In genomic region chr3:116495671-116496070, GRCm38 (mm10) we compare ENCODE assay signal across 24 mouse cellular contexts. TPM values are rescaled to one million over a fixed set of nuclear protein-coding genes. Genes with fewer than 3 reads are reported as not detected.
A peak's percentile ranks its signal among the peaks of the same experiment; 100 is the strongest.
DNase-seq lines count a peak whose midpoint lies in the region; ATAC-seq and TF ChIP-seq lines count a peak whose summit lies in the region.
"Had no signal": no experiment of that assay in that cellular context is flagged by ENCODE, and none has a peak within 500 bp of the region (broad histone marks: within the 10 kb centered on the region; RNA-seq: fewer than 3 reads in every experiment).

No protein-coding gene starts in this region.

- TF ChIP-seq CTCF in intestine, postnatal 0 days (IDR thresholded peaks at IDR 0.05; ENCODE audit: low read depth): no peak
- no peak for TF ChIP-seq CTCF in kidney, adult 2 months (conservative IDR thresholded peaks at IDR 0.05; ENCODE audit: insufficient read depth, insufficient read length, low read depth, low read length)

- WGBS in intestine, postnatal 0 days: 51% methylated on average over 1 of the region's 1 CpGs
- 74% methylated on average over 1 of the region's 1 CpGs for WGBS in intestine, embryonic 16.5 days
- 58% methylated on average over 1 of the region's 1 CpGs for WGBS in kidney, adult 2 months
- WGBS in kidney, embryonic 16.5 days: 89% methylated on average over 1 of the region's 1 CpGs

- H3K4me2 ChIP-seq in intestine, postnatal 0 days (replicated peaks; ENCODE audit: low read depth): no peak overlapping the region
- H3K4me2 ChIP-seq in intestine, embryonic 16.5 days (ENCODE audit: low read depth, low read length): no peak overlapping the region
- H3K4me2 ChIP-seq in kidney, embryonic 16.5 days (replicated peaks; ENCODE audit: low read depth, low read length): no peak overlapping the region
- H3K4me2 ChIP-seq: embryonic facial prominence, embryonic 13.5 days; embryonic facial prominence, embryonic 15.5 days; forebrain, embryonic 13.5 days had no signal

- H3K36me3 ChIP-seq in intestine, postnatal 0 days (ENCODE audit: control insufficient read depth, insufficient read depth): peaks cover 63% of the 10 kb centered on the region
- H3K36me3 ChIP-seq in intestine, embryonic 16.5 days (ENCODE audit: control insufficient read depth, insufficient read depth, low read length): peaks cover 14% of the 10 kb centered on the region
- peaks cover 4% of the 10 kb centered on the region for H3K36me3 ChIP-seq in kidney, adult 2 months (ENCODE audit: control insufficient read depth, insufficient read depth, low read length)
- peaks cover 63% of the 10 kb centered on the region for H3K36me3 ChIP-seq in kidney, embryonic 16.5 days (ENCODE audit: insufficient read depth, low read length)

- no peak overlapping the region for H3K9ac ChIP-seq in intestine, postnatal 0 days (ENCODE audit: low read depth, low read length)
- no peak overlapping the region for H3K9ac ChIP-seq in intestine, embryonic 16.5 days (ENCODE audit: low read depth, low read length)
- no peak overlapping the region for H3K9ac ChIP-seq in kidney, embryonic 16.5 days (replicated peaks; ENCODE audit: low read length)
- H3K9ac ChIP-seq: embryonic facial prominence, embryonic 13.5 days; embryonic facial prominence, embryonic 15.5 days; forebrain, embryonic 13.5 days had no signal

- DNase-seq in kidney, adult 2 months: peak; percentile 61
- peak; percentile 58 for DNase-seq in kidney, adult 9 months
- DNase-seq in kidney, postnatal 4 days: no peak
- peak; percentile 15 to 56 for DNase-seq in kidney, postnatal 36 days
- no peak for DNase-seq in kidney, adult 18-20 months
- DNase-seq: adrenal gland, adult 2 months; adrenal gland, postnatal 10 days; adrenal gland, postnatal 25 days; cerebellum, adult 11 months; cerebellum, adult 18-20 months; cerebellum, adult 8-10 months; cerebellum, adult 9-11 months; cerebellum, postnatal 14 days; cerebellum, postnatal 36 days; embryo, embryonic 11 days had no signal

- H3K4me3 ChIP-seq in intestine, postnatal 0 days (ENCODE audit: low read depth, low read length): no peak overlapping the region
- H3K4me3 ChIP-seq in intestine, embryonic 16.5 days (ENCODE audit: low read length): no peak overlapping the region
- H3K4me3 ChIP-seq in kidney, adult 2 months (ENCODE audit: insufficient read depth, low read depth, low read length): no peak overlapping the region
- no peak overlapping the region for H3K4me3 ChIP-seq in kidney, embryonic 16.5 days (ENCODE audit: low read length)
- H3K4me3 ChIP-seq: embryonic facial prominence, embryonic 13.5 days; embryonic facial prominence, embryonic 15.5 days; erythroblast, embryonic 14.5 days; forebrain, embryonic 10.5 days; forebrain, embryonic 13.5 days had no signal

- H3K4me1 ChIP-seq in intestine, postnatal 0 days (replicated peaks; ENCODE audit: control insufficient read depth, insufficient read depth, low read length): no peaks in the 10 kb centered on the region
- H3K4me1 ChIP-seq in intestine, embryonic 16.5 days (ENCODE audit: control insufficient read depth, insufficient read depth, low read length): no peaks in the 10 kb centered on the region
- no peaks in the 10 kb centered on the region for H3K4me1 ChIP-seq in kidney, adult 2 months (ENCODE audit: control insufficient read depth, insufficient read depth, low read length)
- H3K4me1 ChIP-seq in kidney, embryonic 16.5 days (ENCODE audit: insufficient read depth, low read length): no peaks in the 10 kb centered on the region
- H3K4me1 ChIP-seq: embryonic facial prominence, embryonic 13.5 days; embryonic facial prominence, embryonic 15.5 days; forebrain, embryonic 10.5 days; forebrain, embryonic 13.5 days had no signal

- ATAC-seq in intestine, postnatal 0 days: 0 out of 2 replicates have a peak, but pooled peaks have one; percentile 19
- ATAC-seq in intestine, embryonic 16.5 days: no peak
- no peak for ATAC-seq in kidney, embryonic 16.5 days (ENCODE audit: low FRiP score, low TSS enrichment)
- ATAC-seq: forebrain, embryonic 13.5 days; forebrain, embryonic 16.5 days had no signal

- TF ChIP-seq POLR2A in kidney, adult 2 months (IDR thresholded peaks at IDR 0.05; ENCODE audit: low read depth, low read length): no peak

- no peaks in the 10 kb centered on the region for H3K9me3 ChIP-seq in intestine, postnatal 0 days (ENCODE audit: control insufficient read depth)
- H3K9me3 ChIP-seq in intestine, embryonic 16.5 days (ENCODE audit: control insufficient read depth, low read length): no peaks in the 10 kb centered on the region
- no peaks in the 10 kb centered on the region for H3K9me3 ChIP-seq in kidney, embryonic 16.5 days (ENCODE audit: low read length)
- H3K9me3 ChIP-seq: embryonic facial prominence, embryonic 13.5 days; embryonic facial prominence, embryonic 15.5 days; forebrain, embryonic 10.5 days; forebrain, embryonic 13.5 days had no signal

- no peak overlapping the region for H3K27ac ChIP-seq in intestine, postnatal 0 days (ENCODE audit: low read depth, low read length)
- H3K27ac ChIP-seq in intestine, embryonic 16.5 days (ENCODE audit: low read length): no peak overlapping the region
- no peak overlapping the region for H3K27ac ChIP-seq in kidney, adult 2 months (ENCODE audit: insufficient read depth, low read depth, low read length)
- no peak overlapping the region for H3K27ac ChIP-seq in kidney, embryonic 16.5 days (ENCODE audit: low read length)
- H3K27ac ChIP-seq: embryonic facial prominence, embryonic 13.5 days; embryonic facial prominence, embryonic 15.5 days; forebrain, embryonic 10.5 days; forebrain, embryonic 13.5 days had no signal

- no peaks in the 10 kb centered on the region for H3K27me3 ChIP-seq in intestine, postnatal 0 days (replicated peaks; ENCODE audit: control insufficient read depth, insufficient read depth, low read length)
- H3K27me3 ChIP-seq in intestine, embryonic 16.5 days (replicated peaks; ENCODE audit: control insufficient read depth, insufficient read depth, low read length): no peaks in the 10 kb centered on the region
- no peaks in the 10 kb centered on the region for H3K27me3 ChIP-seq in kidney, adult 2 months (replicated peaks; ENCODE audit: control insufficient read depth, insufficient read depth, low read length)
- no peaks in the 10 kb centered on the region for H3K27me3 ChIP-seq in kidney, embryonic 16.5 days (ENCODE audit: insufficient read depth, low read length)
- H3K27me3 ChIP-seq: embryonic facial prominence, embryonic 13.5 days; embryonic facial prominence, embryonic 15.5 days; forebrain, embryonic 13.5 days had no signal

RNA-seq across cellular contexts. Expression of gene Rtca, which starts 12.3 kb away (rescaled TPM):
- 54.4 and 61.5 TPM in 2 replicates for polyA plus RNA-seq in intestine, postnatal 0 days (2015; fragmentation: Nextera tagmentation; extraction: Ambion mirVana)
- 56.9 and 62.2 TPM in 2 replicates for polyA plus RNA-seq in intestine, embryonic 16.5 days (2015; fragmentation: Nextera tagmentation; extraction: Ambion mirVana)
- polyA plus RNA-seq in kidney, adult 2 months (2012; rRNA removed): 28.0 and 30.4 TPM in 2 replicates
- polyA plus RNA-seq in kidney, embryonic 16.5 days (2015; fragmentation: Nextera tagmentation; extraction: Ambion mirVana): 73.9 and 76.3 TPM in 2 replicates

RNA-seq across cellular contexts. Expression of gene Dbt, which starts 17.2 kb away (rescaled TPM):
- polyA plus RNA-seq in intestine, postnatal 0 days (2015; fragmentation: Nextera tagmentation; extraction: Ambion mirVana): 4.4 and 5.2 TPM in 2 replicates
- polyA plus RNA-seq in intestine, embryonic 16.5 days (2015; fragmentation: Nextera tagmentation; extraction: Ambion mirVana): 20.9 and 21.7 TPM in 2 replicates
- 35.6 and 41.9 TPM in 2 replicates for polyA plus RNA-seq in kidney, adult 2 months (2012; rRNA removed)
- polyA plus RNA-seq in kidney, embryonic 16.5 days (2015; fragmentation: Nextera tagmentation; extraction: Ambion mirVana): 24.2 and 25.2 TPM in 2 replicates

Comparison
In these comparisons a context has a peak if more than half of its experiments do, and no peak if none do; other contexts are left out.
1. DNase-seq: peak in kidney, adult 2 months (single experiment), kidney, adult 9 months (single experiment) and kidney, postnatal 36 days (2 of 2); none in kidney, postnatal 4 days (0 of 2) and kidney, adult 18-20 months (single experiment).